Mouse (Mus musculus) kidney, postnatal 10 days (tissue): Measurements from ENCODE around the gene Slc25a11.
A peak's percentile ranks its signal among the peaks of the same experiment; 100 is the strongest.

Experiments used
- DNase-seq: peaks from one replicate; pipeline ENCODE4 v3.0.0; 2021; ENCODE audit warnings: mixed read lengths

The Slc25a11 gene

DNA sequence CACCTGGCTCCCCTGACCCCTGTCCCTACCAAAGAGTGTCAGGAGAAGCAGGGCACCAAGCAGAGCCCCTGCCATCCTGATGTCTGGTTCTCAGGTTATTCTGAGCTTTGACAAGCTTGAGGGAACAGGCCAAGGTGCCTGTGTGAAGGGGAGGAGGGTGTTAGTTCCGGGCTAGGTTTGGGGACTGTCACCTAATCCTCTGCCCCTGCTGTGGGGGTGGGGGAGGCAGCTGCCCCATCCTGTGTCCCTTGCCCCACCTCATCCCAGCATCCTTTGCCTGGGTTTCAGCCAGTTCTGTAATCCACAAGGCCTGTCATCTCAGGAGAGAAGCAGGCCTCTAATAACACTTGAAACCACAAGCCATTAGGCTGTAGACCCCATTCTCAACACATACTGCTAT is 28.2 kb downstream of the Slc25a11 start, which contains the start of gene Chrne:
Gene Chrne (minus strand): TSS at position 116 of the 400 bp plus-strand sequence.
- DNase-seq = no peak

DNA sequence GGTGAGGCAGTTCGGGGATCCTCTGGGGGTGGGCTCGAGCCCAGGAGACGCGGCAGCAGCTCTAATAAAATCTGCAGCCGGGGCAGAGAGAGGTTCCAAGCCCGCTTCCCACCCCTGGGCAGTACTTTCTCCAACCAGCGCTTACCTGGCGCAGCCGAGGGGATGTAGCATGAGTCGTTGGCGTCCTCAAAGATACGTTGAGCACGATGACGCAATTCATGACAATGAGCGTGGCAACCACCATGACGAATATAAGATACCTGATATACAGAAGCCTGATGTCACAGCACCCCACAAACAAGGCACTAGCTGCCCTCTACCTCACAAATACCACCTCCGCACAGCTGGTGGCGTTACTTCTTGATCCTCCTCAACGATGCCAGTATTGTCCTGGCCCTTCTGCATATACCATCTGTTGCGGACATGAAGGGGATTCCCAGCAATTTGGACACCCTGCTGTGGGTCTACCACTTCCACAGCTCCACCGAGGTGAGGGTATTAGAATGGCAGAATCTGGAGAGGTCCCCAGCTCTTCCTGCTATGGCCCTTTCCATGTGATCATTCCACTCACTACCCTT is 31.7 kb downstream of the Slc25a11 start, which contains the start of gene 4930544D05Rik:
Gene 4930544D05Rik (plus strand): TSS at position 333 of the 578 bp plus-strand sequence.
- DNase-seq = no peak

DNA sequence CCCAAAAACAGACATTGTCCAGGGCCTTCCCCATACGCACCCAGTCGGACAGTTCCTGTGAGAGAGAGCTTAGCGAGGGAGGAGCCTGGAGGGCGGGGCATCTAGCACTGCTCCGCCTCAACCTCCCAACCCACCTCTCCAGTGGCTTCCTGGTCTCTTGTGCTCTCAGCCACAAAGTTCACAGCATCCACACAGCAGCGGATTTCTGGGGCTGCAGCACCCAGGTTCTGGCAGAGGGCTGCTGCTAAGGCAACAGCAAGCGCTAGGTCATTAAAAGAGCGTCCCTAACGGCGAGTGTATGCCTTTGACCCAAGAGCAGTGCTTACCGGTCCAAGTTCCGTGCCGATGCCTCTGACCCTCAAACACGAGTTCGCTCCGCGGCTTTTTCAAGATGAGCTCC is 32.2 kb downstream of the Slc25a11 start:
- DNase-seq = peak; percentile 79

DNA sequence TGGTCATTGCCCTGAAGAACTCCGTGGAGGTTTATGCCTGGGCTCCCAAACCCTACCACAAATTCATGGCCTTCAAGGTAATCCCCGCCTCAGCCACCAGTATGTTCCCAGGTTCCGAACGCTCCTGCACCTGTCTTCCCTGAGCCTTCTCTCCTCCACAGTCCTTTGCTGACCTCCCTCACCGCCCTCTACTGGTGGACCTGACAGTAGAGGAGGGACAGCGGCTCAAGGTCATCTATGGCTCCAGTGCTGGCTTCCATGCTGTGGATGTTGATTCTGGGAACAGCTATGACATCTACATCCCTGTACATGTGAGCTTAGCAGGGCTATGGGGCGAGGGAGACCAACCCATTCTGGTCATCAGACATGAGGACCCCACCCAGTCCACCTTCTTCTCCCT is 34.8 kb downstream of the Slc25a11 start:
- no peak for DNase-seq

DNA sequence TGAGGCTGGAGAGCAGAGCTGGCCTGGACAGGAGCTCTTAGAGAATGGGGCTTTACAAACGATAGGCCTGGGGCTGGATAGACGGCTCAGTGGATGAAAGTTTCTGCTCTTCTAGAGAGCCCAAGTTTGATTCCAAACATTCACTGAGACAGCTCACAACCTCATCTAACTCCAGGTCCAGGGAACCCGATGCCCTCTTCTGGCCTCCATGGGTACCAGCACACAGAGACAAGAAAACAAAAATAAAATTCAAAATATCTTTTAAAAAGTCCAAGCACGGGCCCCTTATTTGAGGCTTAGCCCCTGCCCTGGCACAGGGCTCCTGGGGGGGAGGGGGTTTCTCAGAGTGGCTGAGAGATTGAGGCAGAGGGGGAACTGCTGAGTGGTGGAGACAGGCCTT is 36.5 kb downstream of the Slc25a11 start:
- DNase-seq = no peak

DNA sequence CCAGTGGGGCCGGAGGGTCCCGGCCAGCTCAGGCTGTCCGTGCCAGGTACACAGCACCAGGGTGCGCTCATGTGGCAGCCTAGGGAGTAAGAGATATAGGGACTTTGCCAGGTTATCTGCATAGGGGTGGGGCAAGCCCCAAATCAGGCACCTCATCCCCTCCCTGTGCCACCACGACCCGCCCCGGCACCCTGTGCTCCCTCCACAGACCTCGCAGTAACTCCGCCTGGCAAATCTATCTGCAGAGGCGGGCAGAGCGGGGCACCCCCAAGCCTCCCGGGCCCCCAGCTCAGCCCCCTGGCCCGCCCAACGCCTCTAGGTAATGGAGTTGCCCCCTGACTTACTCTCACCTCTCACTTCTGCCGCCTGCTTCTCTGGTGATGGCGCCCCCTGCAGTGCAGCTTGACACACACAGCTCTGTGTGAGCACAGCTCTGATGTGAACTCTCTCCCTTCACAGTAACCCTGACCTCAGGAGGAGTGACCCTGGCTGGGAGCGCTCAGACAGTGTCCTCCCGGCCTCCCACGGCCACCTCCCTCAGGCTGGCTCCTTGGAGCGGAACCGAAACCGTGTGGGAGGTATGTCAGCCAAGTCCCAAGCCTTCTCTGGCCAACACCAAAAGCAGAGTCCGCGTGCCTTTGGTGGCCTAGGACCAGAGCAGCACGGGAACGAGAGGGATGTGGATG is 38.8 kb downstream of the Slc25a11 start:
- peak; percentile 69 for DNase-seq

DNA sequence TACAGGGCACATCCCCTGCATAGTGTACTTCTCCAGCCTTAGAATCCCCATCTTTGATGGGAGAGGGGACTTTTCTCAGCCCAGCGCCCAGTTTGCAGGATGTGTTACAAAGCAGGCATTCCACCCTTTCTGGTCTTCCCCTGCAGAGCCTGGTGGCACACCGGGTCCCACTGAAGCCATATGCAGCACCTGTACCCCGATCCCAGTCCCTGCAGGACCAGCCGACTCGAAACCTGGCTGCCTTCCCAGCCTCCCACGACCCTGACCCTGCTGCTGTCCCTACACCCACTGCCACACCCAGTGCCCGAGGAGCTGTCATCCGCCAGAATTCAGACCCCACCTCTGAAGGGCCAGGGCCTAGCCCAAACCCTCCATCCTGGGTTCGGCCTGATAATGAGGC is 39.7 kb downstream of the Slc25a11 start:
- DNase-seq = no peak

DNA sequence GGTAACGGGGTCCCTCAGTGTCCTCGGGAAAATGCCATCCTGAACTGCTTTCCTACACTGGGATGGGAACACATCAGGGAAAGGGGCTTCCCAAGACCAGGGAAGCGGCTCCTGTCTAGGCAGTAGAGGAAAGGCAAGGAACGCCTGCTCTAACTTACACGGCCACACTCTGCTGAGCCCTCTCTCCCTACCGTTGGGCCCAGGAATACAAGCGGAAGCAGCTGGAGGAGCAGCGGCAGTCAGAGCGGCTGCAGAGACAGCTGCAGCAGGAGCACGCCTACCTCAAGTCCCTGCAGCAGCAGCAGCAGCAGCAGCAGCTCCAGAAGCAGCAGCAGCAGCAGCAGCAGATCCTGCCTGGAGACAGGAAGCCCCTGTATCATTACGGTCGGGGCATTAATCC is 40.6 kb downstream of the Slc25a11 start:
- DNase-seq = no peak

DNA sequence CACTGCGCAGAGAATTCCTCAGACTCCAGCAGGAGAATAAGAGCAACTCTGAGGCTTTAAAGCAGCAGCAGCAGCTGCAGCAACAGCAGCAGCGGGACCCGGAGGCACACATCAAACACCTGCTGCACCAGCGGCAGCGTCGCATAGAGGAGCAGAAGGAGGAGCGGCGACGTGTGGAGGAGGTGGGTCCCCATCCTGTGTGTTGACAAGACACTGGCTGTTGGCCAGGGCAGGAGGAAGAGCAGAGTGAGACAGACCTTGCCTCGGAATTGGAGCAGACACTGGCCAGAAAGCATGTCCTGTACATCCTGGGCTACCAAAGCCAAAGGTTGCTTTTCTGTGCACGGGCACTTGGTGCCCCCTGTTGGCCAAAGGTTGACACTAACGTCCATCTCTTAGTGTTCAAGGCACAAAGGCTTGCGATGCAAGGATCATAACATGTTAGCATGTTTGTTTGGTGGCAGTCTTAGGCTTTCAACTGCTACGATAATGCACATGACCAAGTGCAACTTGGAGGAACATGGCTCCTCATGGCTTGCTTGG is 42.2 kb downstream of the Slc25a11 start:
- DNase-seq = peak; percentile 89

DNA sequence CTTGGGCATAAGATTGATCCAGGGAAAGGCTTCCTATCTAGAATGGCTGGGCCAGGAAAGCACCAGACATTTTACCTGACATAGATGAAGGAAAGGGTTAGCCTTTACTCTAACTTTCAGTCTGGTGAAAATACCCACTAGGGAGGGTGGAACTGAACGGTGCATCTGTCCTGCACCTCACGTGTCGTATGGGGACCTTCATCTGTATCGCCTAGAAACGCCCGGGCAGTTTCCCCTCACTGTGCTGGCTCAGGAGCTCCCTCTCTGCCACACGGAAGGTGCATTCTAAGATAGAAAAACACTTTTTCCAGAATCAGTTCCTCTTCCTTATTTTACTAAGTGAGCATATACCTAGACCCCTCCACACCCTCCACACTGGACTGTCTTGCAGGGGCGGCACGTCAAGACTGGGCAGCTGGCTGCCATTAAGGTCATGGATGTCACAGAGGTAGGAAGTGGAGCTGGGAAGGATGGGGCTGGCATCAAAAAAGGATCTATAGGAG is 48.8 kb downstream of the Slc25a11 start:
- no peak for DNase-seq

DNA sequence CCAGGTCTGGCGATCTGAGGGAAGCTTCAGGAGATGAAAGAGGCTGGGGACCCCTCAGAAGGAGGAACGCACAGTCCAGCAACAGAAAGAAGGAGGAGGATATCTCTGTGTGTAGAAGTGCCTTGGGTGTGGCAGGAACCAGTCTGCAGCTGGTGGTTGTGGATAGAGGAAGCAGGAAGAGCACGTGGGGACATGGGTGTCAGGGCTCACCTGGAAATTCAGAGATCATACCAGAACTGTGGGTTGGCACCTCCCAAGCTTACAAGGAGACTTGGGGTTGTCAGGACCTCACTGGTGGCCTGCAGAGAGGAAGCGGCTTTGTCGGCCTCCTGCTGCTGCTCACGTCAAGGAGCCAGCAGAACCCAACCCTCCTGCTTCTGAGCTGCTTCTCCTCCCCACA is 50.0 kb downstream of the Slc25a11 start:
- DNase-seq = no peak

DNA sequence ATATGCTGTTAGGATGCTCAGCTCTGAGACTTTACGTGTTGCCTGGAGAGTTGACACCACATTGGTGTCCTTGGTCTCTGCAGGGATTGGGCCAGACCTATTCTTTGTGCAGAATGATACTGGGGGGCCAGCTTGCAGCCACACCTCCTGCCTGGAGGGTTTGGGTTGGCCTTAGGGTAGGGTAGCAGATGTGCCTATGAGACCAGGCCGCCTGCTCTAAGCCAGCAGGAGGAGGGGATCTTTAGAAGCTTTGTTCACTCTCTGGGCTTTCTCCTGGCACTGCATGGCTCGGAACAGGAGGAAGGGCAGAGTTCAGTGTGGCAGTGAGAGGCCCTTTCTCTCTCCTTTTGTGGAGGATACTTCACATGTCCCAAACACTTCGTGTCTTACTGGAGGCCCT is 51.2 kb downstream of the Slc25a11 start:
- DNase-seq = no peak

DNA sequence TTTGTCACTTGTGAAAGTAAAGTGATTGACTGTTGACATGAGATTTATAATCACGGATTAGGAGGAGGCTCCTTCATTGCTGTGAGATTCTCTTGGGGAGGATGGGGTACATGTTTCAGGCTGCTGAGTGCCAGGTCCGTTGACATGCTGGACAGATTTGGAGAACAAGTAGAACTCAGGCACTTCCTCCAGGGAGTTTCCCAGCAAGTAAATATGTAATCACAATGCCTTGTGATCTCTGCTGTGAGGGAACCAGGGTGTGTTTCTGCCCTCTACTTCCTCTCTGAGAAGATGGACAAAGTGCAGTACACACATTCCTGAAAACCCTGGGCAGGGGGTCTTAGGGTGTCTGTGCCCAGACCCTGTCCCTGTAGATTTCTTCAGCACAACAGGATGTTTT is 51.6 kb downstream of the Slc25a11 start:
- DNase-seq = no peak

DNA sequence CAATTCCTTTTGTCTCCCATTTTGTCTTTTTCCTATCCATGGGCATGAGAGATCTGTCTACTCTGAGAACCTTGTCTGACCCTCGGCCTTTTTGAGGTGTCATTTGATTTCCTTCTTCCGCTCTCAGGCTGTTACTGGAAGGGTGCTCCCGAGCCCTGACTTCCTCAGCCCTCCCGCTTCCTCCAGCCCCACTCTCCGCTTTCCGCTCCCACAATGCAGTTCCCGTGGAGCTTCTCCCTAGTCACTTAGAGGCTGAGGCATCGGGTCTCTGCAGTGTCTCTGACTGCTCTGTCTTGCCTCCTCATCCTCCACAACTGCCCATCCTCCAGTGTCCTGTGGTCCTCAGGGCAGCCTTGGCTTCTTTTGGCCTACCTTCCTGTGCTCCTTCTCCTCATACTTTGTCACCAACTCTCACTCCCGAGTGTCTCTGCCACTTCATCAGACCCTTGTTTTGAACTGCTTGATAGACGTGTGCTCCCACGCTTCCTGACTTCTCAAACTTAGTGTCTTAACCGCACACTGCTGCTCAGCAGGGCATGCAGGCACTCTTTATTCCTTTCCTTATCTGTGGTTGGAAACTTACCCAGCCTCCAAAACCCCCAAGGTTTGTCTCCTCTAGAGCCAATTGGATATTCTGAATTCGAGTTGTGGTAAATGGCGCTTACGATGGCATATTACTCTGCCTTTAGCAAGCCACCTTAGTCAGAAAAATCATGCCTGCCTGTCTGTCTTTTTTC is 52.9 kb downstream of the Slc25a11 start:
- peak; percentile 65 for DNase-seq
